Mouse (Mus musculus) megakaryocyte-erythroid progenitor cell, adult 5-6 weeks (primary cell): ENCODE results near the gene Clmp. TPM values are rescaled to one million over a fixed set of nuclear protein-coding genes. Genes with fewer than 3 reads are reported as not detected.

Experiments
- ATAC-seq: replicated peaks from 2 replicates; pipeline ENCODE4 v1.8.0; 2016; ENCODE audit warnings: mild to moderate bottlenecking, inconsistent platforms; ENCODE audit not compliant: severe bottlenecking, poor library complexity, low FRiP score, low TSS enrichment
- total RNA-seq, 2 experiments: library from RNA; stranded (forward) in 1 of 2; stranded (reverse) in 1 of 2; fragments of 200-1000, 215-1000 nt in 1 of 2; fragments of >200 nt in 1 of 2; fragmentation: Nextera tagmentation in 1 of 2; gene quantifications; 2 replicates each; pipeline ENCODE4 v1.2.3; 2014 to 2017

The Clmp gene
- total RNA-seq, 2 experiments from 2014 or later = 0.19 TPM; not detected in 1

DNA sequence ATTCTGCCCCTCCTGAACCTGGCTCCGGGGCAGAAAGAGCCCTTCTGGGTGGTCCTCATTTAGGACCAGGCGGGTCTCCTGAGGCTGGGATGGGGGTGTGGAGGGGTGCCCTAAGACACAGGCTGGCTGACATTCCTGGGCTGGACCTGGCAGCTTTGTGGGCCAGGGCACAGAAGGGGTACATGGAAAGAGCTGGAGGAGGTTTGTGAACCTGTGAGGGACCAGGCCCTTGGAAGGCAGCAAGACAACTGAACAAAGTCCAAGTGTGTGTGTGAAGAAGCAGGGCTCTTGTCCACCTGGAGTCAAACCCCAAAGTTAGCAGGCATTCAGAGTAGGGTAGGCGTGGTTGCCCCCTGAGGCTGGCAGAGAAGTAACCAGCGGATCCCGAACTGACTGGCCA, 1.3 kb downstream of the Clmp start:
- ATAC-seq = no peak

DNA sequence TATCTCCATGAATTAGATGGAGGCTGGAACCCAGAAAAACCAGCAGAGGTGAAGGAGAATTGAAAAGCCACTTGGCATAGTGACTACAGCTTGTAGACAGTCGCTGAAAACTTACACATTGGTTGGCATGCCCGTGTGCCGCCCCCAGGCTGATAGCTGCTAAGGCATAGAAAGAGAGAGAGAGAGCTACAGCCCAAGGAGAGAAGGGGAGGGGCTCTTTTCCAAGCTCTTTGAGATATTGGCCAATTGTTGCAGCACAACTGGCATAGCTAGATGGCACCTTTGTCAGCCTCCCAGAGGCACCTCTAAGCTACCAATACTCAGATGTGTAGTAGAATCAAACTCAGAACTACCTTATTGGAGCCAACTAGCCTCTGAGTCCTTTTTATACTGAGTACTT, 1.8 kb downstream of the Clmp start:
- no peak for ATAC-seq

DNA sequence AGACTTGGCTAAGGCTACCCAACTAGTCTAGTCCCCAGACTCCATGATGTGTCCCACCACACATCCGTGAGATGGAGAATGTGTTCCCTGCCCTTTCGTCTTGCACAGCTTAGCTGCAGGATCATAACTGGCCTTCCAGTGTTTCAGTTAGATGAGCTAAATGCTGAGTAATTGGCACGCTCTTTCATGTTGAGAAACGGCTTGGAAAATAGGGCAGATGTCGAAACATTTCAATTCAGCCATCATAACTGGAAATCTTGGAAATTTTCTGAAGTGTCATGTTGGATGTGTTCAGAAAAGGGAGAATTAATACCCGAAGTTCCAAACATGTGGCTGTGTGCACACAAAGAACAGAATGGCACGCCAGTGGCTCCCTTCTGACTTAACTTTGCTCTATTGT, 4.7 kb downstream of the Clmp start:
- no peak for ATAC-seq

DNA sequence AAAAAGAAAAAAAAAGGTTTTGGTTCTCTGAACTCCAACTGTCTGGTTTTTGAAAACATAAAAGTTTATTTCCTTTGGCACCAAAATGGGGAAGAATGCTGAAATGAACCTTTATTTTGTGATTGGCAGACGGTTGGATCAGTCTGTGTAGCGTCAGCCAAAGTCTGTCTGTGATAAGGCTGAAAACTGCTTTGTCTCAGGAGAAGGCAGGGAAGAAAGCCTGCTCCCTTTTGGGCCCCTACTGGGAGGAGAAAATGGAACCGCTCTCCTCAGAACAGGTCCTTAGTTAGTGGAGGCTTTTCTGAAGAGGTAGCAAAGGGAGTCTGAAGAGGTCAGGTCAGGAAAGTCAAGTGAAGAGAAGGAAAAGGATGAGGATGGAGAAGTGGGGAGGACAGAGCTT, 7.3 kb downstream of the Clmp start:
- ATAC-seq = no peak

DNA sequence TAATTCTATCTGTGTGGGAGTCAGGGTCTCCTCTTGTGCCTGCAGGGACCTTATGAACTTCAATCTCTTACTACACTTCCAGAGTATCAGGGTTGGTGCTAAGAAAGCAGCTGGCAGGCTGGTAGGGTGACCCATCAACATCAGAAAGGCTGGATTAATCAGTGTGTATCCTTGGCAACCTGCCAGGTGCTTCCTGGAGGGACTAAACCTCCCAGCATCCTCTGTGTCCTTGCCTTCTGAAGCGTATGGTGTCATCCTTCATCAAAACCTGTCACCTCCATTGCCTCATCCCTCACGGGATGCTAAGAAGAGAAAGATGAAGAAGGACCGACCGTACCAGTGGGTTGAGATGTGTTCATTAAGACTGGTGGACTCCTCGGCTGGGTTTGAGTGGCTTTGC, 8.0 kb downstream of the Clmp start:
- no peak for ATAC-seq

DNA sequence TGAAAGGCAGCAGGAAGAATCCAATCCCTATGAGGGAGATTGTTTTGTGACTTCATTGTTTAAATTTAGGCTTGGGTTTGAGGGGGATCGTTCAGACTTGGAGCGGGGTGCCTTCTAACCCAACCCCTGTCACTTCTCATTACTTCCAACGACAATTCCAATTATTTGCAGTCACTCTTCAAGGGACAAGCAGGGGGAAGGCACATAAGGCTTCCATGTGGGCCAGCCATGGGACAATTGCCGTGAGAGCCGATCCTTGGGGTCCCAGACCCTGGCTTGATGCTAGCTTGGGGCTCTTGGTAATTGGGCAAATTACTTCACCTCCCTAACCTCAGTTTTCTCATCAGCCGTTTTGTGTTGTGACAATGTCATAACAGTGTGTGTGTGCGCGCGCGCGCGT, 8.5 kb downstream of the Clmp start:
- ATAC-seq = no peak

DNA sequence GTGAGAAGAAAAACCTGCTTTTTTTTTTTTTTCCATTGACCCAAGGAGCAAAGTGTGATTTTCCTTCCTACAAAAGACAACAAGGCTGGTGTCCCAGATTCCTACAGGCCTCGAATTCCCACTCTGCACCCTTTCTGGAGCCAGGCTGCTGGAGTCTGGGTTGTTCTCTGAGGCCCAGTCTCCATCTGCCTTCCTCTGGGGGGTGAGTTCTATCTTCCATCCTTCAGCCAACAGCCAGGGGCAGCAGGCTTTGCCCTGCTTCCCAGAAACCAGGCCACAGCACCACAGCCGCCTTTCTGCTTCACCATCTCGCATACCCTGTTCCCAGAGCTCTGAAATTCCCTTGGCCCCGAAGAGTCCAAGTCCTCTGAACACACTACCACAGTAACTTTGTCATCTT, 10.3 kb downstream of the Clmp start:
- ATAC-seq = no peak

DNA sequence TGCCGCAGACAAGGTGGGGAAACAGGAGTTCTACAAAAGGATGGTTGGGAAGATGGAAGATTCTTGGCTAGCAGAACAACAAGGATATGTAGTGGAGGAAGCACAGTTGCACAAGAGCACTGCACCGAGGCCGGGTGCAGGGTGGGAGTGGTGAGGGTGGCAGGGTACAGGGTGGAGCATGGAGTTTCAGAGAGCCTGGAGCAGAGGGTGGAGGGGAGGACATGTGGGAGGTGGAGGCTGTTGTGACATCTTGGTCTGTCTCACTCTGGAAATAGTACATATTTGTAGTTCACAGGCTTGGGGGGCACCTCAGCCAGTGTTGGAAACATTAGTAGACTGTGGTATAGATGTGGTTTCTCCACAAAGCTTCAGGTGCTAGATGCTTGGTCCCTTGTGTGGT, 13.4 kb downstream of the Clmp start:
- ATAC-seq = no peak

DNA sequence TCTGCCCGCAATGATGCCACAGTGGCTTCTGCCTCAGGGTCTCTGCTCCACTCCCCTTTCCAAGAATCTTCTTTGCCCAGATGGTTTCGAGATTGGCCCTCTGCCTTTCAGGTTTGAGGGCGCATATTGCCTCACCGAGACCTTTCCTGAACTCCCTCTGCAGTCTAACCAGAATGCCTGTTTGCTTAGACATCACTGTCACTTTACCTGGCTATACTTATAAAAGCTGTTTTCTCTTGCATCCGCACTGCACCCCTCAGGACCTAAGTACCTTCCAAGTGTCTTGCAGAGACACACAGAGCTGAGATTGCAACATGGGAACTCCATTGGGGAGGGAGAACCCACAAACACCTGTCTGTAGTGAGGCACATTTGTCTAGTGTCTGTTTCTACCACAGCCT, 14.5 kb downstream of the Clmp start:
- ATAC-seq = no peak

DNA sequence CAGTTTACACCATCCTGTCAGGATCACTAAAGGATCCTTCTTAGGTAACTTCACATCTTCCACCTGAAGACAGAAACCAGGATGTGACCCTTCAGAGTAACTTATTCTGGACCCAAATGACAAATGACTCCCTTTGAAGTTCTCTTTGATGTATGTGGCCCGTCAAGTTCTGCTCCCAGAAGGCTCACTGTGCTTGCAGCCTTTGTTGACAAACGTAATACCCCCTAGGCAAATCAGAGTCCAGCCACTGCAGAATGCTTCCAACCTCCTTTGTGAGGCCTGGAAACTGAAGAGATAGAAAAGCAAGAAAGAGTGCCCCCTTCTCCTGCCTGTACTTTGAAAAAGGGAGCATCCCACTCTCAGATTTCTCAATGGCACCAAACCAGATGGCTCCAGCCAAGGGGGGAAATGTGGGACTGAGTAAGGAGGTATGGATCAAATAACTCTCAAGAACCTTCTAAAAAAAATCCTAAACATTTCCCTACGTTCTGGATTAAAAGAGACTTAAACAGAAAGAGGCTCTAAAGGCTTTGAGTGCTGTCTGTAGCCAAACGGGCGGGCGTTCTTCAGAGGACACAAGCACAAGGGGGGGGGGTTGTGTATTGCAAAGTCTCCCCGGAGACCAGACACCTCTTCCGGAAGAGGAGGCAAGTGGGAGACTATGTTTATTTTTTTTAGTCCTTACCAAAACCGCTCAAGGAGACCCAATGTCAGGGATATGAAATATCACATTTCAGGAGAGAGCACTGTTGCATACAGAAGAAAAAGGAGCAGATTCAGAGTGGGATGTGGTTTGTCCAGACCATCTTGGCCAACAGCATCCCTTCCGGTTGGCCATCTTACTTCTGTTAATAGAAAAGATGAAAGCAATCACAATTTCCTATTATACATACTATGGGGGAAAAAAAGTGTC, 18.9 kb downstream of the Clmp start:
- no peak for ATAC-seq

DNA sequence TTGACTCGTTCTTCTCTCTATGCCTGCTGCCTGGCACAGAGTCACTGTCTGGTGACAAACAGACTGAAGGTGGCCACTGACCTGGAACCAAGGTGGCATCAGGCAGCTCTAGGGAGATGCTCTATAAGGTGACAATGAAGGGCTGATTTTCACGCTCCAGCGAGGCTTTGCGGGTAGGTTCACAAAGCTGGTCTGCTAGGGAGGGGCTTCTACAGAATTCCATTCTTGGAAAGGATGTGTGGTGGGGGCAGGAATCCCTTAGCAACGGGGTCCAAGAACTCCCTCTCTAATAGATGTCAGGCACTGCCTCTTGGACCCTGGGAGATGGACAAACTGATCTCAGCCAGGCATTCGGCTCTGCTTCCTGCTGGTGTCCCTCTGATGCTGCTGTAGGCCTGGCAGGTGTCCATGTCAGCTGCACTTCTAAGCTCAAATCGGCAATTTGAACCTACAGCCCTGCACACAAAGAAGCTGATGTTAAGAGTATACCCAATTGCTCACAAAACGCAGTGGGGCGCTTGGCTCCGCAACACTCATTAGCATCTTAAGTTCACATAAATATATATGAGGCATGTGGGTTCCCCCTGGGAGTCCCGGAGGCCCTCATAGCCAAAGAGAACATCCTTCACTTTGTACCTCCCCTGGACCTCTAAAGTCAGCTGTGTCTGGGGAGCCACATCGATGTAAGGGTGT, 22.8 kb downstream of the Clmp start:
- ATAC-seq = no peak

DNA sequence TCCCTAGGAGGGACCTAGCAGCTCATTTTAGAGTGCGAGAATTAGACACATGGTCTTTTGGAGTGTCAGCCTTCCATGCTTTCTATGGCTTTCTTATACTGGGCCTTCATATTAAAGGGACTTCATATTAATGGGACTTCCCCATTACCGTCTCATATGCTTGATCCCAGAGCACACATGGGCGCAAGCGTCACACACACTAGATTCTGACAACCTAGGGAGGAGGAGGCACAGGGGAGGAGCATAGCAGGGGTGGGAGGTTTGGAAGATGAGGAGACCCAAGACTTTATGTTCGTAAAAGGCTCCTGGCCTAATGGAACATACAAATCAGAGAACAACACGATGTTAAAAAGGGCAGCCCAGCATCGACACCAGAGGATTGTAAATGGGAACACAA, 23.4 kb downstream of the Clmp start:
- ATAC-seq = no peak

DNA sequence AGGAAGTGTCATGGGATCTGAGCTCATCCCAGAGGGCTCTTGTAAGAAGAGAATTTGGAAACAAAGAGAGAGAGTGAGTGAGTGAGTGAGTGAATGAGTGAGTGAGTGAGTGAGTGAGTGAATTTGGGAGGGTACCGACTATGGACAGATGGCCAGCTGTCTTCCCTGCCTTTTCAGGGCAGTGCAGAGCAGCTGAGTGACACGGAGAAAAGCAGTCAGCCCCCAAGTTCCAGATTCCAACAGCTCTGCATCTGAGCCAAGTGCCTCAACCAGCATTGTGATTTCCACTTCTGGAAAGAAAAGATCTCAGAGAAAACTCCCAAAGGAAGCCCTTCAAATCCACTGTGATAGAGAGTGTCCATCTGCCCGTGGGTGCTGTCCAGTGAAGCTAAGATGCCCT, 23.8 kb downstream of the Clmp start:
- ATAC-seq = no peak

DNA sequence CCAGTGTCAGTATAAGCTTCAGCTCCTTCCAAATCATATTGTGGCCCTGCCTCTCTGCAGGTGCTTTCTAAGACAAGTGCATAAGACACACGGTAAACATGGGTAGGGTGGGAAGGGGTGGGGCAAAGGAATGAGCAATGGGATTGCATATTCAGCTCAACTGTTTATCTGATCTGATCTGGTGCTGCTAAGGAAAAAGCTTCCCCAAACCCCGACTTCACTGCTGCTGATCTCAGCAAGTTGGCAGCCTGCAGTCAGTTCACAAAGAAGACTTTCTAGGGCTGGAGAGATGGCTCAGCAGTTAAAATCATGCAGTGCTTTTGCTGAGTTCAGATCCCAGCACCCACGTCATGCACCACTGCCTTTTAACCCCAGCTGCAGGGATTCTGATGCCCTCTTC, 24.2 kb downstream of the Clmp start:
- no peak for ATAC-seq

DNA sequence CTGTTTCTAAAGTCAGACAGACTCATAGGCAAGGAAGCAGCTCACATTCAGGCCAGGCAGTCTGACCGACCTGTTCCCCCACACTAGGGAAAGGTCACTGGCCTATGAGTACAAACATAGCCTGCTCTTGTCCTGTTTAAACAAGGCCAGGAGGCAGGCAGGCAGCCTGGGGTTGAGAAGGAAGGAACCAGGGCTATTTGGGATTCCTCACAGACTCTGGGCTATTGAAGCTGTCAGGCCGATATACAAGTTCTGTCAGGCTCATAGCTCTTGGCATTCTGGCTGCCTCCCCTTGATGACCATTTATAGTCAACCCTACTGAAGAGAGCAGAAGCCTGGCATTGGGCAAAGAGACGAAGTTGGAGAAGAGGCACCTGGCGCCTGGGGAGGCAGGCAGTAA, 25.9 kb downstream of the Clmp start:
- ATAC-seq = no peak

DNA sequence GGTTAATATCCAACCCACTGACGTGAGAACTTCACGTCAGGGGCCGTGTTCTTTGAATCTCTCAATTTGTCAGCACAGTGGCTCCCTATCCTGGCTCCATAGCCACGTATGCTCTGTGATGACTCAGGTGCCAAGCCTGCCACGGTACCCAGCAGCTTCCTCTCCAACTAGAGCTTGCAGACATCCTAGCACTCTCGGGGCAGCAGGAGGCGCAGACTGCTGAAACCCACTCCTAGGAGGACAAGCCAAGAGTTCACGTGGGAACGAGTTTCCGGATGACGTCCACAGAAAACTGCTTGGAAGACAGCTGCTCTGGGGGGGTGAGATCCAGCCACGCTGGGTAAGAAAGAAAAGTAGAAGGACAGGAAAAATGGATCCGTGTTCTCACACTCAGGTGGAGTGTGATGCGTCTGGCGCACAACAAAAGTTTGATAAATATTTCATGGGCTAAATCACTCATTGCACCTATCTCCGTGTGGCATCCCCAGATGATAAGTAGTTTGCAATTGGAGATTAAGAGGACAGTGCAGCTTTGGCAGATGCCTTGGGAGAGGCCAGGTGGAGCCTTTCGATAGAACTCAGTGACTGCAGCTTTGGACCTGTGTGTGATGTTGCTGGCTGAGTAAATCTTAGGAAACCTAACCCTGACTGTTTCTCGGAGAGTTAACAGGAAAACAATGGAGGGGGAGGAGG, 31.6 kb downstream of the Clmp start:
- ATAC-seq = no peak

DNA sequence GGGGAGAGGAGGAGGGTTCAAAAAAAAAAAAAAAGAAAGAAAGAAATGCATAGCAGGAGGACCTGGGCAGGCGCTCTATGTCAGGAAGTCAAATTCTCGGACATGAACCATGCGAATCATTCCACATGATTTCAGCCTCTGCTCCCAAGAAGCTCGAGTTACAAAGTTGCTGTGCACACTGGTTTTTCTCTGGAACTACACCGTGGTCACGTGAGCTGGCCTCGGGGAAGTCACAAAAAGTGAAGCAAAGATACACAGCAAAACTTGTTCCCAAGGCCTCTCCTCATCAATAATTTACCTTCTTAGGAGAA, 32.1 kb downstream of the Clmp start:
- ATAC-seq = no peak

DNA sequence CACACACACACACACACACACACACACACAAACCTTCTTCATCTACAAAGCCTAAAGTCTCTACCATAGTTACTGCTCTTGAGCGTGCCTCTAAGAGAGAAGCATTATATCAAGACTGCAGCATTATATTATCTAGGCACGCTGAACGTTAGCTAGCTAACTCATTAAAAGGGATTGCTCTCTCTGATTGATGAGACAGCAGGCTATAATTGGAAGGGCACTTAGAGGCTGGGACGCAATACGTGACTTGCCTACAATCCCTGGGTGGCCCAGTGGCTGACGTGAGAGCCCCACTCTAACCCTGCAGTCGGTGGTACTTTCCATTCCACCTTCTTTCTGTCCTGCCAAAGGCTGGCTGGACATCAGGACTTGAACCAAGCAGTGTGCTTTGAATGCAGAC, 35.1 kb downstream of the Clmp start:
- no peak for ATAC-seq

DNA sequence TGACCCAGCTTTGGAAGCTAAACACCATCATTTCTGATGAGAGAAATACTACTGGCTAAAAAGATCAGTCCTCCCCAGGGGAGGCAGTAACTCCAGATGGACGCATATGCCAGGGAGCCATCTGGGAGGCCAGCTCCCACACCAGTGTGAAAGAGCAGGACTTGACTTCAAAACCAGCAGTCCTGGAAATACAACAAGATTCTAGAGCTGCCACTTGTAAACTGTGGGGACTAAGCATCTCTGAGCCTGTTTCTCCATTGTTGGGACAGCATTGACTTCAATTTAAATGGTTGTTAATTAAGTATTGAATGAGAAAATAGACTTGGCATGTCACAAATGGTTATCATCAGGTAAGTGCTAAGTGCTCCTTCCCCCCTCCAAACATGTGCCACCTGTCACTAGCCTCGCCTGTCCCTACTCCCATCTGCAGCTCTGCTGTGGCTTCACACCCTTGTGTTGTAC, 37.6 kb downstream of the Clmp start:
- no peak for ATAC-seq

DNA sequence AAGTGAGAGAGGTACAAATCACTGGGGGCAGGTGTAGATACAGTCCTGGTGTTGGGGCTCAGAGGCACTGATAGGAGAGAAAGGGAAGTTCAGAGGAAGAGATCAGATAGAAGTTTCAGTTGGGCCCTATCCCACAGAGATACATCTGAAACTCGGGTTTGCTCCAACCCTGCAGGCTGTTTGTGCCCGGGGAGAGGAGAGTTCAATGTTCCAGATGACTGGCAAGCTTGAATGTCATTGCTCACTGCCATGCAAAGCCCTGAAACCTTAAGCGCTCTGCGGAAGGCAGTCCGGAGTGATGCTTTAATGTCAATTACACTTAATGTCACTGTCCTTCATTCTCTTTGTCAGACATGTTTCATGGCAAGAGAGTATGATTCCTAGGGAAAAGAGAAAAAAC, 39.2 kb downstream of the Clmp start:
- ATAC-seq = no peak
